19 mouse cellular contexts compared by ENCODE assay signal in genomic region chr3:149112878-149113277, GRCm38 (mm10).
A peak's percentile ranks its signal among the peaks of the same experiment; 100 is the strongest.
DNase-seq lines count a peak whose midpoint lies in the region; ATAC-seq and TF ChIP-seq lines count a peak whose summit lies in the region.
"Had no signal": no experiment of that assay in that cellular context is flagged by ENCODE, and none has a peak within 500 bp of the region (broad histone marks: within the 10 kb centered on the region; RNA-seq: fewer than 3 reads in every experiment).

No protein-coding gene starts in this region.

- H3K36me3 ChIP-seq in forebrain, embryonic 11.5 days (ENCODE audit: control insufficient read depth, insufficient read depth, low read length) = no peaks in the 10 kb centered on the region
- no peaks in the 10 kb centered on the region for H3K36me3 ChIP-seq in forebrain, embryonic 12.5 days (replicated peaks)
- H3K36me3 ChIP-seq: embryonic facial prominence, embryonic 13.5 days; G1E; heart, embryonic 15.5 days; hindbrain, embryonic 10.5 days had no signal

- H3K27me3 ChIP-seq in forebrain, embryonic 11.5 days (ENCODE audit: control insufficient read depth, insufficient read depth, low read length) = no peaks in the 10 kb centered on the region; the same call in 1 of the 2 replicates
- peaks cover 6% of the 10 kb centered on the region; the same call in 1 of the 2 replicates for H3K27me3 ChIP-seq in forebrain, embryonic 12.5 days
- H3K27me3 ChIP-seq: embryonic facial prominence, embryonic 13.5 days; heart, embryonic 15.5 days had no signal

- H3K9ac ChIP-seq in forebrain, embryonic 11.5 days (ENCODE audit: low read length) = no peak overlapping the region
- H3K9ac ChIP-seq in forebrain, embryonic 12.5 days = no peak overlapping the region
- H3K9ac ChIP-seq: embryonic facial prominence, embryonic 13.5 days; heart, embryonic 15.5 days; hindbrain, embryonic 14.5 days had no signal

- intact Hi-C loops in gastrocnemius, postnatal 14 days (cut with DNase I; ENCODE audit: low total_unique reads) = no loop called here

- 86% methylated on average over 6 of the region's 6 CpGs for WGBS in forebrain, embryonic 11.5 days
- WGBS in forebrain, embryonic 12.5 days = 82% methylated on average over 6 of the region's 6 CpGs
- WGBS in lung, adult 2 months = 86% methylated on average over 6 of the region's 6 CpGs

- no peak overlapping the region for H3K4me2 ChIP-seq in forebrain, embryonic 11.5 days (ENCODE audit: low read depth, low read length, severe bottlenecking)
- no peak overlapping the region for H3K4me2 ChIP-seq in forebrain, embryonic 12.5 days
- H3K4me2 ChIP-seq: embryonic facial prominence, embryonic 13.5 days; heart, embryonic 15.5 days; hindbrain, embryonic 14.5 days had no signal

- no peak overlapping the region for H3K4me3 ChIP-seq in forebrain, embryonic 11.5 days (ENCODE audit: low read depth, low read length)
- no peak overlapping the region for H3K4me3 ChIP-seq in forebrain, embryonic 12.5 days (replicated peaks)
- H3K4me3 ChIP-seq in lung, adult 2 months (replicated peaks; ENCODE audit: extremely low read depth, low read depth, low read length) = no peak overlapping the region
- H3K4me3 ChIP-seq: embryonic facial prominence, embryonic 13.5 days; heart, embryonic 15.5 days; hindbrain, embryonic 10.5 days had no signal

- DNase-seq in forebrain, embryonic 11.5 days (ENCODE audit: low spot score) = peak; percentile 8
- peak; percentile 29 for DNase-seq in lung, postnatal 36 days
- no peak for DNase-seq in lung, adult 2 months
- DNase-seq in gastrocnemius, postnatal 14 days = no peak
- DNase-seq in embryo, embryonic 10.5 days (ENCODE audit: low spot score) = no peak
- DNase-seq: B cell, adult 2 months; cerebellum, adult 2 months; cerebellum, postnatal 10 days; gastrocnemius, postnatal 10 days; heart, postnatal 14 days had no signal

- no peaks in the 10 kb centered on the region for H3K9me3 ChIP-seq in forebrain, embryonic 11.5 days (ENCODE audit: control insufficient read depth, low read length)
- no peaks in the 10 kb centered on the region for H3K9me3 ChIP-seq in forebrain, embryonic 12.5 days
- H3K9me3 ChIP-seq: embryonic facial prominence, embryonic 13.5 days; heart, embryonic 15.5 days; hindbrain, embryonic 10.5 days had no signal

- no peaks in the 10 kb centered on the region; the same call in 1 of the 2 replicates for H3K4me1 ChIP-seq in forebrain, embryonic 11.5 days (replicated peaks; ENCODE audit: control insufficient read depth, insufficient read depth, low read length)
- H3K4me1 ChIP-seq in forebrain, embryonic 12.5 days = peaks cover 10% of the 10 kb centered on the region; the same call in 1 of the 2 replicates
- peaks cover 10% of the 10 kb centered on the region for H3K4me1 ChIP-seq in lung, adult 2 months (ENCODE audit: control insufficient read depth, insufficient read depth, low read length)

- no peak for TF ChIP-seq CTCF in lung, adult 2 months (IDR thresholded peaks at IDR 0.05; ENCODE audit: insufficient read depth, low read length)

- ATAC-seq in forebrain, embryonic 11.5 days (replicated peaks; ENCODE audit: low FRiP score) = no peak
- no peak for ATAC-seq in forebrain, embryonic 12.5 days (ENCODE audit: low FRiP score)
- ATAC-seq in megakaryocyte progenitor cell, adult 5-6 weeks (replicated peaks; ENCODE audit: poor library complexity) = peak; percentile 41
- ATAC-seq: CD4-positive, CD25-positive, alpha-beta regulatory T cell, adult 4 months; forebrain, embryonic 14.5 days had no signal

- no peak overlapping the region for H3K27ac ChIP-seq in forebrain, embryonic 11.5 days (ENCODE audit: low read depth, low read length)
- H3K27ac ChIP-seq in forebrain, embryonic 12.5 days = no peak overlapping the region
- H3K27ac ChIP-seq: embryonic facial prominence, embryonic 13.5 days; heart, embryonic 15.5 days; hindbrain, embryonic 10.5 days; hindbrain, embryonic 14.5 days had no signal

- TF ChIP-seq POLR2A in lung, adult 2 months (IDR thresholded peaks at IDR 0.05; ENCODE audit: borderline replicate concordance, extremely low read depth, low read depth, low read length) = no peak

Comparison
In these comparisons a context has a peak if more than half of its experiments do, and no peak if none do; other contexts are left out.
1. DNase-seq: peak in forebrain, embryonic 11.5 days (single experiment) and lung, postnatal 36 days (single experiment); none in lung, adult 2 months (single experiment), gastrocnemius, postnatal 14 days (single experiment) and embryo, embryonic 10.5 days (single experiment).